Mouse (Mus musculus) cortical plate, adult 2 months (tissue): ENCODE measurements at regions not wholly inside any gene's neighbourhood (a gene's known extent, or its start where the extent isn't known, plus 50 kb on each side); places are given as distances from the start of the nearest gene placed in this dataset.

Experiments
- CTCF ChIP-seq: fragments of 200-500 bp; IDR thresholded peaks from 2 replicates; pipeline ENCODE4 v1.5.1; 2011; ENCODE audit warnings: mild to moderate bottlenecking, control low read depth, low read length; ENCODE audit not compliant: insufficient read depth; ENCODE audit errors: extremely low read depth
- POLR2A ChIP-seq: fragments of 200-500 bp; IDR thresholded peaks from 2 replicates; pipeline ENCODE4 v1.6.1; 2011; ENCODE audit warnings: mild to moderate bottlenecking, low read length, control low read depth; ENCODE audit not compliant: insufficient read depth; ENCODE audit errors: extremely low read depth

GRCm38 (mm10) chr13:6431821-6432220, 116.1 kb upstream of the Pitrm1 start:
- TF ChIP-seq POLR2A (no peak), CTCF (no peak)
